10 mouse cellular contexts compared by ENCODE assay signal in the genomic region with DNA sequence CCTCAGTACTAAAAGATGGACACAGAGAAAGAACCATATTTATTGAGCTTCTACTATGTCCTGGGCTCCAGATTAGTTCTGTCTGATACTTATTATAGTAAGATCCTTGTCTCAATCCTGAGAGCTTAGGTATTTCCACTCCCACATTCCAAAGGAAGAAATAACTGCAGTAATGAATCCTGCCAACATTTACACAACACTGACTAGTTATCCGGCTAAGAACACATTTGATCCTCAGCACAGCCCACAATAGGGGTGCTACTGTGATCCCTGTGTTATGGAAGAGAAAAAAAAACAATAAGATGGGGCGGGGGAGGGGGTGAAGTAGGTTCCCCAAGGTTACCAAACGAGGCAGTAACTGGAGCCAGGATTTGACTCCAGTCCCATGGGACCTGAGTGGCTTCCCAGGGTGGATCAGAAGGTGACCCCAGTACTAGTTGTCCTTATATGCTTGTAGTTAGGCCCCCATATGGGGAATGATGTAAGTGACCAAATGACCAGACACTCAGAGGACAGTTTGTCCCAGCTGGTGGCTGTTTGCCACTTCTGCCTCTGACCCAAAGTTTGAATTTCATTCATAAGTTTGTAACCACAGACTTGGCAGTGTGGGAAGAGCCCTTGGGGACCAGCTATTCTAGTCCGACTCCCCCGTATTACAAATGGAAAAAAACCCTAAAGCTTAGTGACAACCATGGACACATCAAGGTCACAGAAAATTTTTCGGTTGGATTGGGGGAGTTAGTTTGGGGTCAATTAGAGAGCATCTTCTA. TPM values are rescaled to one million over a fixed set of nuclear protein-coding genes. Genes with fewer than 3 reads are reported as not detected.
A peak's percentile ranks its signal among the peaks of the same experiment; 100 is the strongest.
DNase-seq lines count a peak whose midpoint lies in the region; ATAC-seq lines count a peak whose summit lies in the region.
"Had no signal": no experiment of that assay in that cellular context is flagged by ENCODE, and none has a peak within 500 bp of the region (broad histone marks: within the 10 kb centered on the region; RNA-seq: fewer than 3 reads in every experiment).

No protein-coding gene starts in this region.

- H3K4me1 ChIP-seq in heart, embryonic 15.5 days (replicated peaks): peaks cover 54% of the 10 kb centered on the region
- peaks cover 53% of the 10 kb centered on the region for H3K4me1 ChIP-seq in lung, embryonic 16.5 days (replicated peaks; ENCODE audit: control insufficient read depth, insufficient read depth, low read length)

- 63% methylated on average over 6 of the region's 6 CpGs for WGBS in heart, embryonic 15.5 days
- 52% methylated on average over 6 of the region's 6 CpGs for WGBS in lung, embryonic 16.5 days

- H3K27ac ChIP-seq in heart, embryonic 15.5 days: peak overlapping the region; percentile 67
- H3K27ac ChIP-seq in lung, embryonic 16.5 days (ENCODE audit: low read length): peak overlapping the region; percentile 94

- H3K4me2 ChIP-seq in heart, embryonic 15.5 days: no peak overlapping the region
- H3K4me2 ChIP-seq in lung, embryonic 16.5 days (ENCODE audit: low read depth, low read length): no peak overlapping the region

- no peak overlapping the region for H3K9ac ChIP-seq in heart, embryonic 15.5 days
- H3K9ac ChIP-seq in lung, embryonic 16.5 days (ENCODE audit: low read length): no peak overlapping the region

- no peak overlapping the region for H3K4me3 ChIP-seq in heart, embryonic 15.5 days
- H3K4me3 ChIP-seq in lung, embryonic 16.5 days (ENCODE audit: low read length): no peak overlapping the region
- H3K4me3 ChIP-seq: erythroblast, embryonic 14.5 days; midbrain, embryonic 10.5 days had no signal

- H3K27me3 ChIP-seq in heart, embryonic 15.5 days: no peaks in the 10 kb centered on the region; the same call in 1 of the 2 replicates
- H3K27me3 ChIP-seq in lung, embryonic 16.5 days (ENCODE audit: control insufficient read depth, insufficient read depth, low read depth, low read length): no peaks in the 10 kb centered on the region

- no peak for ATAC-seq in heart, embryonic 15.5 days (replicated peaks; ENCODE audit: insufficient number of reproducible peaks, insufficient read depth, low FRiP score, low read depth)
- peak; percentile 10; the same call in 1 of the 2 replicates for ATAC-seq in lung, embryonic 16.5 days (ENCODE audit: low read depth)
- no peak for ATAC-seq in granulocyte monocyte progenitor cell, adult 5-6 weeks (replicated peaks; ENCODE audit: poor library complexity, severe bottlenecking)

- DNase-seq in 416B (ENCODE audit: low read depth): peak; percentile 31
- DNase-seq in Muller cell, postnatal 12 days (ENCODE audit: inconsistent ontology term): peak; percentile 92
- DNase-seq in spleen, postnatal 36 days (ENCODE audit: low spot score in 2 of 2): no peak
- DNase-seq in cerebellum, postnatal 36 days: no peak

- H3K36me3 ChIP-seq in heart, embryonic 15.5 days: no peaks in the 10 kb centered on the region
- H3K36me3 ChIP-seq in lung, embryonic 16.5 days (ENCODE audit: control insufficient read depth, insufficient read depth, low read length): no peaks in the 10 kb centered on the region
- H3K36me3 ChIP-seq: midbrain, embryonic 10.5 days had no signal

- H3K9me3 ChIP-seq in heart, embryonic 15.5 days (replicated peaks): no peaks in the 10 kb centered on the region
- H3K9me3 ChIP-seq in lung, embryonic 16.5 days (ENCODE audit: control insufficient read depth, low read length): no peaks in the 10 kb centered on the region
- H3K9me3 ChIP-seq: midbrain, embryonic 10.5 days had no signal

RNA-seq across cellular contexts. Expression of a gene that starts 1.2 kb away (rescaled TPM):
- polyA plus RNA-seq in heart, embryonic 15.5 days (2015; fragmentation: Nextera tagmentation; extraction: Ambion mirVana): 32.0 and 40.4 TPM in 2 replicates
- polyA plus RNA-seq in lung, embryonic 16.5 days (2015; fragmentation: Nextera tagmentation; extraction: Ambion mirVana): 59.9 and 62.3 TPM in 2 replicates
- 30.4 and 35.3 TPM in 2 replicates for total RNA-seq in granulocyte monocyte progenitor cell, adult 5-6 weeks (2014; fragmentation: Nextera tagmentation)
- 11.5 and 18.1 TPM in 2 replicates for total RNA-seq in granulocyte monocyte progenitor cell, adult 5-6 weeks (2017)

RNA-seq across cellular contexts. Expression of a gene that starts 5.2 kb away (rescaled TPM):
- polyA plus RNA-seq in heart, embryonic 15.5 days (2015; fragmentation: Nextera tagmentation; extraction: Ambion mirVana): 10.5 and 13.5 TPM in 2 replicates
- 7.9 and 15.2 TPM in 2 replicates for polyA plus RNA-seq in lung, embryonic 16.5 days (2015; fragmentation: Nextera tagmentation; extraction: Ambion mirVana)
- not detected in 2 replicates for total RNA-seq in granulocyte monocyte progenitor cell, adult 5-6 weeks (2014; fragmentation: Nextera tagmentation)
- not detected in 2 replicates for total RNA-seq in granulocyte monocyte progenitor cell, adult 5-6 weeks (2017)
- polyA plus RNA-seq: erythroblast, embryonic 14.5 days had no signal

RNA-seq across cellular contexts. Expression of a gene that starts 11.9 kb away (rescaled TPM):
- 41.9 and 56.5 TPM in 2 replicates for polyA plus RNA-seq in heart, embryonic 15.5 days (2015; fragmentation: Nextera tagmentation; extraction: Ambion mirVana)
- polyA plus RNA-seq in lung, embryonic 16.5 days (2015; fragmentation: Nextera tagmentation; extraction: Ambion mirVana): 226 and 247 TPM in 2 replicates
- not detected in 2 replicates for total RNA-seq in granulocyte monocyte progenitor cell, adult 5-6 weeks (2014; fragmentation: Nextera tagmentation)
- total RNA-seq in granulocyte monocyte progenitor cell, adult 5-6 weeks (2017): not detected in 2 replicates

RNA-seq across cellular contexts. Expression of a gene that starts 17.9 kb away (rescaled TPM):
- not detected in 2 replicates for polyA plus RNA-seq in heart, embryonic 15.5 days (2015; fragmentation: Nextera tagmentation; extraction: Ambion mirVana)
- not detected in 2 replicates for polyA plus RNA-seq in lung, embryonic 16.5 days (2015; fragmentation: Nextera tagmentation; extraction: Ambion mirVana)
- not detected in 2 replicates for total RNA-seq in granulocyte monocyte progenitor cell, adult 5-6 weeks (2014; fragmentation: Nextera tagmentation)
- not detected in 2 replicates for total RNA-seq in granulocyte monocyte progenitor cell, adult 5-6 weeks (2017)
- total RNA-seq: layer of hippocampus, adult 18-20 months had no signal
- polyA plus RNA-seq: erythroblast, embryonic 14.5 days; midbrain, embryonic 10.5 days had no signal

RNA-seq across cellular contexts. Expression of a gene that starts 30.3 kb away (rescaled TPM):
- polyA plus RNA-seq in heart, embryonic 15.5 days (2015; fragmentation: Nextera tagmentation; extraction: Ambion mirVana): 8.6 and 16.5 TPM in 2 replicates
- polyA plus RNA-seq in lung, embryonic 16.5 days (2015; fragmentation: Nextera tagmentation; extraction: Ambion mirVana): 13.0 and 23.4 TPM in 2 replicates
- 5.6 TPM in 1 of 2 replicates, not detected in the other for total RNA-seq in granulocyte monocyte progenitor cell, adult 5-6 weeks (2014; fragmentation: Nextera tagmentation)
- 0.46 and 0.95 TPM in 2 replicates for total RNA-seq in granulocyte monocyte progenitor cell, adult 5-6 weeks (2017)

Comparison
In these comparisons a context has a peak if more than half of its experiments do, and no peak if none do; other contexts are left out.
1. DNase-seq: peak in 416B (single experiment) and Muller cell, postnatal 12 days (single experiment); none in spleen, postnatal 36 days (0 of 2) and cerebellum, postnatal 36 days (0 of 2).